Mouse (Mus musculus): ENCODE data around the gene Bbc3. TPM values are rescaled to one million over a fixed set of nuclear protein-coding genes. Genes with fewer than 3 reads are reported as not detected.

Gene Bbc3
- polyA plus RNA-seq, 1 experiment from 2014 or later = 14.2 TPM

GRCm38 (mm10) chr7:16273766-16274140, 34.4 kb upstream of the Bbc3 start:
- WGBS = 2% methylated on average over 18 of the region's 18 CpGs
- H3K9me3 ChIP-seq (ENCODE audit: low read length) = no peaks in the 10 kb centered on the region
- peak overlapping the region; percentile 73 for H3K4me2 ChIP-seq (replicated peaks; ENCODE audit: low read depth, low read length)
- peak overlapping the region; percentile 87 for H3K9ac ChIP-seq (replicated peaks; ENCODE audit: low read length)
- peaks cover 19% of the 10 kb centered on the region for H3K4me1 ChIP-seq (ENCODE audit: insufficient read depth, low read length)
- peak overlapping the region; percentile 92 for H3K27ac ChIP-seq (ENCODE audit: low read length)
- peak overlapping the region; percentile 78 for H3K4me3 ChIP-seq (ENCODE audit: low read length)
- peaks cover 21% of the 10 kb centered on the region for H3K36me3 ChIP-seq (ENCODE audit: insufficient read depth, low read length)
- ATAC-seq (ENCODE audit: low FRiP score, low TSS enrichment) = peak; percentile 86
- no peaks in the 10 kb centered on the region for H3K27me3 ChIP-seq (ENCODE audit: insufficient read depth, low read length)

GRCm38 (mm10) chr7:16274922-16275890, 33.0 kb upstream of the Bbc3 start:
- peak overlapping the region; percentile 87; the same call in 1 of the 2 replicates for H3K9ac ChIP-seq (replicated peaks; ENCODE audit: low read length)
- H3K4me2 ChIP-seq (replicated peaks; ENCODE audit: low read depth, low read length) = no peak overlapping the region
- no peaks in the 10 kb centered on the region for H3K9me3 ChIP-seq (ENCODE audit: low read length)
- ATAC-seq (ENCODE audit: low FRiP score, low TSS enrichment) = no peak
- H3K4me3 ChIP-seq (ENCODE audit: low read length) = no peak overlapping the region
- 82% methylated on average over 10 of the region's 10 CpGs for WGBS
- H3K27ac ChIP-seq (ENCODE audit: low read length) = no peak overlapping the region
- no peaks in the 10 kb centered on the region for H3K27me3 ChIP-seq (ENCODE audit: insufficient read depth, low read length)
- peaks cover 19% of the 10 kb centered on the region for H3K4me1 ChIP-seq (ENCODE audit: insufficient read depth, low read length)
- H3K36me3 ChIP-seq (ENCODE audit: insufficient read depth, low read length) = peaks cover 25% of the 10 kb centered on the region

- H3K36me3 ChIP-seq (ENCODE audit: insufficient read depth, low read length) = peaks cover 54% of the 10 kb centered on the region
- no peaks in the 10 kb centered on the region for H3K27me3 ChIP-seq (ENCODE audit: insufficient read depth, low read length)
- WGBS = 92% methylated on average over 11 of the region's 11 CpGs
- H3K4me3 ChIP-seq (ENCODE audit: low read length) = no peak overlapping the region
- no peak overlapping the region for H3K4me2 ChIP-seq (replicated peaks; ENCODE audit: low read depth, low read length)
- H3K9me3 ChIP-seq (ENCODE audit: low read length) = no peaks in the 10 kb centered on the region
- peaks cover 11% of the 10 kb centered on the region; the same call in 1 of the 2 replicates for H3K4me1 ChIP-seq (ENCODE audit: insufficient read depth, low read length)
- H3K27ac ChIP-seq (ENCODE audit: low read length) = no peak overlapping the region
- H3K9ac ChIP-seq (replicated peaks; ENCODE audit: low read length) = no peak overlapping the region
- no peak for ATAC-seq (ENCODE audit: low FRiP score, low TSS enrichment)
Measured at GRCm38 (mm10) chr7:16280721-16281120, 27.5 kb upstream of the Bbc3 start.

- H3K27me3 ChIP-seq (ENCODE audit: insufficient read depth, low read length) = no peaks in the 10 kb centered on the region
- H3K4me3 ChIP-seq (ENCODE audit: low read length) = no peak overlapping the region
- H3K9me3 ChIP-seq (ENCODE audit: low read length) = no peaks in the 10 kb centered on the region
- WGBS = 92% methylated on average over 13 of the region's 13 CpGs
- H3K4me1 ChIP-seq (ENCODE audit: insufficient read depth, low read length) = peaks cover 11% of the 10 kb centered on the region; the same call in 1 of the 2 replicates
- no peak for ATAC-seq (ENCODE audit: low FRiP score, low TSS enrichment)
- peaks cover 47% of the 10 kb centered on the region for H3K36me3 ChIP-seq (ENCODE audit: insufficient read depth, low read length)
- H3K4me2 ChIP-seq (replicated peaks; ENCODE audit: low read depth, low read length) = no peak overlapping the region
- no peak overlapping the region for H3K9ac ChIP-seq (replicated peaks; ENCODE audit: low read length)
- no peak overlapping the region for H3K27ac ChIP-seq (ENCODE audit: low read length)
Measured at GRCm38 (mm10) chr7:16282334-16282733, 25.9 kb upstream of the Bbc3 start.

GRCm38 (mm10) chr7:16284001-16284400, 24.2 kb upstream of the Bbc3 start:
- H3K4me1 ChIP-seq (ENCODE audit: insufficient read depth, low read length) = peaks cover 11% of the 10 kb centered on the region; the same call in 1 of the 2 replicates
- no peak overlapping the region for H3K9ac ChIP-seq (replicated peaks; ENCODE audit: low read length)
- no peaks in the 10 kb centered on the region for H3K9me3 ChIP-seq (ENCODE audit: low read length)
- H3K4me2 ChIP-seq (replicated peaks; ENCODE audit: low read depth, low read length) = no peak overlapping the region
- H3K27me3 ChIP-seq (ENCODE audit: insufficient read depth, low read length) = no peaks in the 10 kb centered on the region
- no peak for ATAC-seq (ENCODE audit: low FRiP score, low TSS enrichment)
- H3K4me3 ChIP-seq (ENCODE audit: low read length) = no peak overlapping the region
- WGBS = 85% methylated on average over 8 of the region's 8 CpGs
- H3K36me3 ChIP-seq (ENCODE audit: insufficient read depth, low read length) = peaks cover 40% of the 10 kb centered on the region
- no peak overlapping the region for H3K27ac ChIP-seq (ENCODE audit: low read length)

- ATAC-seq (ENCODE audit: low FRiP score, low TSS enrichment) = no peak
- peak overlapping the region; percentile 82 for H3K4me2 ChIP-seq (replicated peaks; ENCODE audit: low read depth, low read length)
- peaks cover 40% of the 10 kb centered on the region for H3K36me3 ChIP-seq (ENCODE audit: insufficient read depth, low read length)
- H3K4me1 ChIP-seq (ENCODE audit: insufficient read depth, low read length) = peaks cover 11% of the 10 kb centered on the region; the same call in 1 of the 2 replicates
- H3K4me3 ChIP-seq (ENCODE audit: low read length) = peak overlapping the region; percentile 76
- peak overlapping the region; percentile 55 for H3K9ac ChIP-seq (replicated peaks; ENCODE audit: low read length)
- peak overlapping the region; percentile 84 for H3K27ac ChIP-seq (ENCODE audit: low read length)
- no peaks in the 10 kb centered on the region for H3K27me3 ChIP-seq (ENCODE audit: insufficient read depth, low read length)
- WGBS = 54% methylated on average over 9 of the region's 9 CpGs
- no peaks in the 10 kb centered on the region for H3K9me3 ChIP-seq (ENCODE audit: low read length)
Measured at GRCm38 (mm10) chr7:16284904-16285303, 23.3 kb upstream of the Bbc3 start.

- Histone ChIP-seq H3K9ac (replicated peaks; ENCODE audit: low read length) (peak overlapping the region; percentile 55), H3K4me2 (replicated peaks; ENCODE audit: low read depth, low read length) (peak overlapping the region; percentile 82), H3K36me3 (ENCODE audit: insufficient read depth, low read length) (peaks cover 34% of the 10 kb centered on the region), H3K4me3 (ENCODE audit: low read length) (peak overlapping the region; percentile 76), H3K9me3 (ENCODE audit: low read length) (no peaks in the 10 kb centered on the region), H3K27me3 (ENCODE audit: insufficient read depth, low read length) (no peaks in the 10 kb centered on the region), H3K27ac (ENCODE audit: low read length) (peak overlapping the region; percentile 84), H3K4me1 (ENCODE audit: insufficient read depth, low read length) (peaks cover 11% of the 10 kb centered on the region; the same call in 1 of the 2 replicates)
- under 1% methylated on average over 14 of the region's 14 CpGs for WGBS
- peak; percentile 76 for ATAC-seq (ENCODE audit: low FRiP score, low TSS enrichment)
Measured at GRCm38 (mm10) chr7:16285450-16286025, 22.7 kb upstream of the Bbc3 start.

GRCm38 (mm10) chr7:16286026-16286961, 21.9 kb upstream of the Bbc3 start, which contains the start of gene Ccdc9:
Ccdc9 (minus strand) TSS chr7:16286795.
- Histone ChIP-seq H3K27me3 (ENCODE audit: insufficient read depth, low read length) (no peaks in the 10 kb centered on the region), H3K9me3 (ENCODE audit: low read length) (no peaks in the 10 kb centered on the region), H3K9ac (replicated peaks; ENCODE audit: low read length) (peak within 1 kb of the TSS; percentile 88), H3K27ac (ENCODE audit: low read length) (peak within 1 kb of the TSS; percentile 99), H3K36me3 (ENCODE audit: insufficient read depth, low read length) (peaks cover 26% of the 10 kb centered on the region), H3K4me3 (ENCODE audit: low read length) (peak within 1 kb of the TSS; percentile 76), H3K4me2 (replicated peaks; ENCODE audit: low read depth, low read length) (peak within 1 kb of the TSS; percentile 82), H3K4me1 (ENCODE audit: insufficient read depth, low read length) (peaks cover 11% of the 10 kb centered on the region; the same call in 1 of the 2 replicates)
- ATAC-seq (ENCODE audit: low FRiP score, low TSS enrichment) = peak; percentile 92
- WGBS = 0% methylated on average over 56 of the region's 70 CpGs

- peak overlapping the region; percentile 88 for H3K9ac ChIP-seq (replicated peaks; ENCODE audit: low read length)
- 72% methylated on average over 2 of the region's 2 CpGs for WGBS
- H3K4me1 ChIP-seq (ENCODE audit: insufficient read depth, low read length) = peaks cover 11% of the 10 kb centered on the region; the same call in 1 of the 2 replicates
- H3K27ac ChIP-seq (ENCODE audit: low read length) = peak overlapping the region; percentile 99
- H3K4me3 ChIP-seq (ENCODE audit: low read length) = peak overlapping the region; percentile 76
- no peak for ATAC-seq (ENCODE audit: low FRiP score, low TSS enrichment)
- no peaks in the 10 kb centered on the region for H3K9me3 ChIP-seq (ENCODE audit: low read length)
- H3K36me3 ChIP-seq (ENCODE audit: insufficient read depth, low read length) = peaks cover 21% of the 10 kb centered on the region
- peak overlapping the region; percentile 82 for H3K4me2 ChIP-seq (replicated peaks; ENCODE audit: low read depth, low read length)
- no peaks in the 10 kb centered on the region for H3K27me3 ChIP-seq (ENCODE audit: insufficient read depth, low read length)
Measured at GRCm38 (mm10) chr7:16287016-16287415, 21.2 kb upstream of the Bbc3 start.
